Mouse (Mus musculus): ENCODE measurements around the gene Camk2b. TPM values are rescaled to one million over a fixed set of nuclear protein-coding genes. Genes with fewer than 3 reads are reported as not detected.
A peak's percentile ranks its signal among the peaks of the same experiment; 100 is the strongest.

The Camk2b gene
- polyA plus RNA-seq, 1 experiment from 2014 or later = 2.5 TPM

- DNase-seq (ENCODE audit: low spot score, missing footprints) (no peak), ATAC-seq (ENCODE audit: low FRiP score) (no peak)
- Histone ChIP-seq H3K4me1 (ENCODE audit: control insufficient read depth, insufficient read depth, low read length) (peaks cover 11% of the 10 kb centered on the region), H3K36me3 (ENCODE audit: control insufficient read depth, insufficient read depth, low read length) (no peaks in the 10 kb centered on the region), H3K9me3 (ENCODE audit: control insufficient read depth, low read length) (no peaks in the 10 kb centered on the region), H3K27me3 (ENCODE audit: control insufficient read depth, insufficient read depth, low read length) (peaks cover 4% of the 10 kb centered on the region; the same call in 1 of the 2 replicates), H3K27ac (ENCODE audit: low read depth, low read length) (0 out of 2 replicates have a peak overlapping the region, but pooled peaks have one; percentile 4), H3K9ac (ENCODE audit: low read length) (no peak overlapping the region), H3K4me3 (ENCODE audit: low read depth, low read length) (no peak overlapping the region), H3K4me2 (no peak overlapping the region)
- 85% methylated on average over 14 of the region's 14 CpGs for WGBS
Observed at GRCm38 (mm10) chr11:6000961-6001682, 65.0 kb downstream of the Camk2b start.

DNA sequence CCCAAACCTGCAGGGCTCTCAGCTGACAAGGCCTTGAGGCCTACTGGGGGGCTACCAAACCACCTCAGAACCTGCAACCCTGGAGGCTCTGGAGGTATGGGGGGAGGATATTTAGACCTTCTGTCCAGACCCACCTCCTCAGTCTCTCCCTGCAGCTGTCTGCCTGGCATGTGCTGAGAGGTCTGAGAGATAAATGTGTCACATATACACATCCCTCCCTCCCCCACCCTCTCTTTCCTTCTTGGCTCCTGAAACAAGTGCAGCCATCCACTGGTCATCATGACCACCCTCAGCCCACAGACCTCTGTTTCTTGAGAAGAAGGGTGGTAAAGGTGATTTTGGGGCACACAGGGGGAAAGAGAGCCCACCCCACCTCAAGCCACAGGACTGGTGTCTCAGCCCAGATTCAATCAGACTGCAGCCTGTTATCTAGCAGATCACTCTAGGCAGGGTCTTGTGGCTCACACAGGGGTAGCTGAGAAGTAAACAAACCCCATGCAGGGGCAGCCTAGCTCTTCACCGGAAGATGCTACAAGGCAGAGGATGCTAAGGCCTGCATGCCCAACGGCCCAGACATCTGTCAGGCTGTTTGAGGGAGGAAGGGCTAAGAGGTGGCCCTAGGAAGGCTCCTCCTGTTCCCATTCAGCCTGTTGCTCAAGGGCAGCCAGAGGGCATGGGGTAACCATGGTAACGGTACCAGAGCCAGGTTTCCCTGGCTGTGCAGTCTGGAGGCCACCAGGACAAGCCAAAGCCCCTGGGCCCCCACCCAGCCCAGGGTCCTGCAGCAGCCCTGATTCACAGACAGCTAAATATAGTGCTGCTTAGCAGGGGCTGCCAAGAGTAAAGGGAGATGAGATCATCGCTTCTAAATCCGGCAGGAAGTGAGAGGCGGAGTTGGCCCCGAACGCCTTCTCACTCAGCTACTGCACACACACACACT, 66.1 kb downstream of the Camk2b start:
- Histone ChIP-seq H3K36me3 (ENCODE audit: control insufficient read depth, insufficient read depth, low read length) (no peaks in the 10 kb centered on the region), H3K9ac (ENCODE audit: low read length) (peak overlapping the region; percentile 34; the same call in 1 of the 2 replicates), H3K4me1 (ENCODE audit: control insufficient read depth, insufficient read depth, low read length) (peaks cover 11% of the 10 kb centered on the region), H3K27me3 (ENCODE audit: control insufficient read depth, insufficient read depth, low read length) (peaks cover 4% of the 10 kb centered on the region; the same call in 1 of the 2 replicates), H3K27ac (ENCODE audit: low read depth, low read length) (peak overlapping the region; percentile 4), H3K9me3 (ENCODE audit: control insufficient read depth, low read length) (no peaks in the 10 kb centered on the region), H3K4me3 (ENCODE audit: low read depth, low read length) (no peak overlapping the region), H3K4me2 (no peak overlapping the region)
- peak; percentile 93 for DNase-seq (ENCODE audit: low spot score, missing footprints)
- WGBS = 21% methylated on average over 8 of the region's 8 CpGs
- ATAC-seq (ENCODE audit: low FRiP score) = peak; percentile 84

- H3K4me2 ChIP-seq = no peak overlapping the region
- ATAC-seq (ENCODE audit: low FRiP score) (no peak), DNase-seq (ENCODE audit: low spot score, missing footprints) (no peak)
- peaks cover 11% of the 10 kb centered on the region for H3K4me1 ChIP-seq (ENCODE audit: control insufficient read depth, insufficient read depth, low read length)
- 90% methylated on average over 2 of the region's 2 CpGs for WGBS
- no peaks in the 10 kb centered on the region for H3K27me3 ChIP-seq (ENCODE audit: control insufficient read depth, insufficient read depth, low read length)
- no peaks in the 10 kb centered on the region for H3K9me3 ChIP-seq (ENCODE audit: control insufficient read depth, low read length)
- no peak overlapping the region for H3K4me3 ChIP-seq (ENCODE audit: low read depth, low read length)
- H3K36me3 ChIP-seq (ENCODE audit: control insufficient read depth, insufficient read depth, low read length) = no peaks in the 10 kb centered on the region
- no peak overlapping the region for H3K9ac ChIP-seq (ENCODE audit: low read length)
- no peak overlapping the region for H3K27ac ChIP-seq (ENCODE audit: low read depth, low read length)
Observed at GRCm38 (mm10) chr11:5998472-5998871, 67.7 kb downstream of the Camk2b start.

GRCm38 (mm10) chr11:5995989-5996388, 70.2 kb downstream of the Camk2b start:
- 18% methylated on average over 8 of the region's 8 CpGs for whole genome bisulfite sequencing
- H3K36me3 ChIP-seq (ENCODE audit: control insufficient read depth, insufficient read depth, low read length) = no peaks in the 10 kb centered on the region
- H3K4me3 ChIP-seq (ENCODE audit: low read depth, low read length) = no peak overlapping the region
- no peaks in the 10 kb centered on the region for H3K9me3 ChIP-seq (ENCODE audit: control insufficient read depth, low read length)
- no peak overlapping the region for H3K4me2 ChIP-seq
- H3K27me3 ChIP-seq (ENCODE audit: control insufficient read depth, insufficient read depth, low read length) = no peaks in the 10 kb centered on the region
- H3K27ac ChIP-seq (ENCODE audit: low read depth, low read length) = no peak overlapping the region
- peak; percentile 63 for ATAC-seq (ENCODE audit: low FRiP score)
- DNase-seq (ENCODE audit: low spot score, missing footprints) = peak; percentile 98
- H3K4me1 ChIP-seq (ENCODE audit: control insufficient read depth, insufficient read depth, low read length) = peaks cover 11% of the 10 kb centered on the region
- H3K9ac ChIP-seq (ENCODE audit: low read length) = no peak overlapping the region

- ATAC-seq (ENCODE audit: low FRiP score) (no peak), DNase-seq (ENCODE audit: low spot score, missing footprints) (no peak)
- Histone ChIP-seq H3K4me2 (no peak overlapping the region), H3K27me3 (ENCODE audit: control insufficient read depth, insufficient read depth, low read length) (no peaks in the 10 kb centered on the region), H3K4me1 (ENCODE audit: control insufficient read depth, insufficient read depth, low read length) (peaks cover 5% of the 10 kb centered on the region; the same call in 1 of the 2 replicates), H3K36me3 (ENCODE audit: control insufficient read depth, insufficient read depth, low read length) (no peaks in the 10 kb centered on the region), H3K9ac (ENCODE audit: low read length) (no peak overlapping the region), H3K4me3 (ENCODE audit: low read depth, low read length) (no peak overlapping the region), H3K27ac (ENCODE audit: low read depth, low read length) (no peak overlapping the region), H3K9me3 (ENCODE audit: control insufficient read depth, low read length) (no peaks in the 10 kb centered on the region)
- WGBS = 78% methylated on average over 3 of the region's 3 CpGs
Observed at GRCm38 (mm10) chr11:5994880-5995279, 71.3 kb downstream of the Camk2b start.

DNA sequence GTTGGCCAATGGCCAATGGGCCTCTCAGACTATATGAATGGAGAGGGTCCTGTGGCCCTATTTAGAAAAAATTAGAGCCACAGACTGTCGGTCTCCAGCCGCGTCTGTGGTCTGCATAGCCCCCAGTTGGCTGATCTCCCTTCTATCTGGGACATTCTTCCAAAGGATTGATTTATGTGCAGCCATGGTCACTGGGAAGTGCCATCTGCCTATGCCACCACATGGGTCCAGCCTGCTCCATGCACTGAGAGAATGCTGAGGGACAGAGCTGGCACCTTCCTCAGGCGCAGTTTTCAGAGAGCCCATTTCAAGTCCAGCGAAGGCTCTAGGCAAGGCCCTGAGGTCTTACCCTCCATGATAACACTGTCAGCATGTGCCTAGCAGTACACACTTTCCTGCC, 72.0 kb downstream of the Camk2b start:
- 96% methylated on average over 5 of the region's 5 CpGs for WGBS
- no peak for ATAC-seq (ENCODE audit: low FRiP score)
- H3K9ac ChIP-seq (ENCODE audit: low read length) = no peak overlapping the region

GRCm38 (mm10) chr11:5990910-5991309, 75.3 kb downstream of the Camk2b start:
- Histone ChIP-seq H3K4me1 (ENCODE audit: control insufficient read depth, insufficient read depth, low read length) (no peaks in the 10 kb centered on the region), H3K4me3 (ENCODE audit: low read depth, low read length) (no peak overlapping the region), H3K36me3 (ENCODE audit: control insufficient read depth, insufficient read depth, low read length) (no peaks in the 10 kb centered on the region), H3K9me3 (ENCODE audit: control insufficient read depth, low read length) (no peaks in the 10 kb centered on the region), H3K27ac (ENCODE audit: low read depth, low read length) (no peak overlapping the region), H3K9ac (ENCODE audit: low read length) (no peak overlapping the region), H3K4me2 (no peak overlapping the region), H3K27me3 (ENCODE audit: control insufficient read depth, insufficient read depth, low read length) (no peaks in the 10 kb centered on the region)
- DNase-seq (ENCODE audit: low spot score, missing footprints) = peak; percentile 92
- ATAC-seq (ENCODE audit: low FRiP score) = peak; percentile 51; the same call in 1 of the 2 replicates
- 41% methylated on average over 4 of the region's 4 CpGs for WGBS

More for the DNA sequence above, 72.0 kb downstream of the Camk2b start:
- Histone ChIP-seq H3K4me3 (ENCODE audit: low read depth, low read length) (no peak overlapping the region), H3K4me2 (no peak overlapping the region), H3K9me3 (ENCODE audit: control insufficient read depth, low read length) (no peaks in the 10 kb centered on the region), H3K4me1 (ENCODE audit: control insufficient read depth, insufficient read depth, low read length) (no peaks in the 10 kb centered on the region), H3K36me3 (ENCODE audit: control insufficient read depth, insufficient read depth, low read length) (no peaks in the 10 kb centered on the region), H3K27ac (ENCODE audit: low read depth, low read length) (no peak overlapping the region), H3K27me3 (ENCODE audit: control insufficient read depth, insufficient read depth, low read length) (no peaks in the 10 kb centered on the region)
- DNase-seq (ENCODE audit: low spot score, missing footprints) = no peak

- Histone ChIP-seq H3K4me2 (no peak overlapping the region), H3K9ac (ENCODE audit: low read length) (no peak overlapping the region), H3K36me3 (ENCODE audit: control insufficient read depth, insufficient read depth, low read length) (no peaks in the 10 kb centered on the region), H3K27ac (ENCODE audit: low read depth, low read length) (no peak overlapping the region), H3K4me1 (ENCODE audit: control insufficient read depth, insufficient read depth, low read length) (no peaks in the 10 kb centered on the region), H3K27me3 (ENCODE audit: control insufficient read depth, insufficient read depth, low read length) (no peaks in the 10 kb centered on the region), H3K9me3 (ENCODE audit: control insufficient read depth, low read length) (no peaks in the 10 kb centered on the region), H3K4me3 (ENCODE audit: low read depth, low read length) (no peak overlapping the region)
- DNase-seq (ENCODE audit: low spot score, missing footprints) (no peak), ATAC-seq (ENCODE audit: low FRiP score) (no peak)
- WGBS = 88% methylated on average over 16 of the region's 16 CpGs
Observed at GRCm38 (mm10) chr11:5989954-5990593, 76.1 kb downstream of the Camk2b start.

All from midbrain, embryonic 11.5 days (tissue).